Mouse (Mus musculus): Measurements from ENCODE around the gene Batf.
"Not testable (repeated sequence)": the region's sequence is repeated elsewhere in the genome, so short reads cannot be mapped to it uniquely, and the experiment has no call there.

Batf gene

GRCm38 (mm10) chr12:85686466-85687216 lies at the start of gene Batf:
Gene Batf (plus strand): TSS chr12:85686669.
- peak; percentile 28 for DNase-seq (ENCODE audit: low spot score)

DNA sequence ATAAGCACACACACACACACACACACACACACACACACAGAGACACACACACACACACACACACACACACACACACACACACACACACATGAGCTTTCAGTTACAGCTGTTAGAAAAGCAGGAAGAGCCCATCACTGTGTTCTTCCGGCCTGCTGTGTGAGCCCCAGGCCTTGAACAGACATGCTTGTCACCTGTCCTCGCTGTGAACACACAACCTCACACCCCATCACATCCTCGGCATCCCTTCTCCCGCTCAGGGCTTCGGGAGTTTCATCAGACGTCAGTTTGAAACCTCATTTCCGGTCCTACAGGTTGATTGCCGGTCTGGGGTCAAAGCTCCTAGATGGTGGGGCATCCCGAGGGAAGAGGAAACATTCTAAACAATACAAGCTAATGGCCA lies 48.5 kb upstream of the Batf start:
- DNase-seq (ENCODE audit: low spot score): no peak

- no peak for DNase-seq (ENCODE audit: low spot score)
These were observed 47.7 kb upstream of the Batf start for GRCm38 (mm10) chr12:85638541-85639325.

DNA sequence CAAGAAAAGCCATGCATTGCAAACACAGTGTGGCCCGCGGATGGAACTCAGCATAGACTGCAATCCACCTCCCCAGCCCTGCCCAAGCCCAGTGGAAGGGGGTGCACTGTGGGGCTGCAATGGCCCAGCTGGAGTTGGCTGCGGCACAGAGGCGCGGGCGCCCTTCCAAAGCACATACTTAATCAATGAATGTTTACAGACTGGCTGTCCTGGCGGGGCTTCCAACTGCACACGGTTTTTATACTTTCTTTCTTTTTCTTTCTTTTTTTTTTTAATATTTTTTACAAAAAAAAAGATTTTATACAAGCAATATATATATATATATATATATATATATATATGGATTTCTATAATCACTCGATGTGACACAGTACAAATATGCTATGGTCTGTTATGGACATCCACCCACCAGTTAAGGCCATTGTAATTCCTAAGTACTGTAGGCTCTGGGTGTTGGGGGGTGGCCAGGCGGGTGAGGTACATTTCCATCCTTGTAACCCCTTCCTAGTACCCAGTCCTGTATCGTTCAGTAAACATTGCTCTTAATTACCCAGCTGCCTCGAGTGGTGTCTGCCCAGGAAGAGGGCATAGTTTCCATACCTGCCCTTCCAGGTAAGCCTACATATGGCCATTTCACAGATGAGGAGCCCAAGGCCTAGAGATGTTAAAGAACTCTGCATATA lies 47.0 kb upstream of the Batf start:
- no peak for DNase-seq (ENCODE audit: low spot score)

- no peak for DNase-seq (ENCODE audit: low spot score)
These were observed 45.5 kb upstream of the Batf start for GRCm38 (mm10) chr12:85640852-85641563.

DNA sequence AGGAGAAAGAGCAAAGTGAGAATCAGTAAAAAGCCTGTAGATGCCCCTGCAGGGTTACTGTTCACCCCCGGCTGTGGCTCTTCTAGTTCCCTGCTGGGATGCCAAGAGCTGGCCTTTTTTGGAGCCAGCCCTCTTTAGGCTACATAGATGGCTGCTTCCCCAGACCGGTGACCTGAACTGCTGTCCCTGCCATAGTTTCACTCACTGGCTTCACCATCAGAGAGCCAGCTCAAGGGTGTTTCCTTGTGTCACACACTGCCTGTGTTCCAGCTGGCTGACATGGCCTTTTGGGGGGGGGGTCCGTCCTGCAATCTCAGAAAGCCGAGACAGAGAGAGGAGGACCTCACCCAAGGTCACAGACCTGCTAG lies 44.9 kb upstream of the Batf start:
- DNase-seq (ENCODE audit: low spot score): no peak

DNA sequence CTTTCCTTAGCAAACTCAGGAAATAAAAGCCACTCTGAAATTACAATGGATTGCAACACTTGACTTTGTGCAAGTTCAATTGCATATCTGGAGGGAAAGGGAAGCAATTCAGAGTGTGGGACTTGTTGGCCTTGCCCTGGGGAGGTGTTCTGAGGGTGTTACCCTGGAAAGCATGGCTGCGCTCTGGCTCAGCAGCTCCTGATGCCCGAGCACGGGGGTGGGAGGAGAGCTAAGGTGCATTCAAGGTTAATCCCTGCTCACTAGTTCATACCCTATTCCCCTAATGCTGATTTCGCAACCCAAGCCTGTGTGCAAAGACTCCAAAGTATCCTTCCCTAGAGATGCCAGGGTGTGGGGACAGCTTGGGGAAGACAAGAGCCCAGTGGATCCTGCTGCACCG lies 42.7 kb upstream of the Batf start:
- DNase-seq (ENCODE audit: low spot score): no peak

DNA sequence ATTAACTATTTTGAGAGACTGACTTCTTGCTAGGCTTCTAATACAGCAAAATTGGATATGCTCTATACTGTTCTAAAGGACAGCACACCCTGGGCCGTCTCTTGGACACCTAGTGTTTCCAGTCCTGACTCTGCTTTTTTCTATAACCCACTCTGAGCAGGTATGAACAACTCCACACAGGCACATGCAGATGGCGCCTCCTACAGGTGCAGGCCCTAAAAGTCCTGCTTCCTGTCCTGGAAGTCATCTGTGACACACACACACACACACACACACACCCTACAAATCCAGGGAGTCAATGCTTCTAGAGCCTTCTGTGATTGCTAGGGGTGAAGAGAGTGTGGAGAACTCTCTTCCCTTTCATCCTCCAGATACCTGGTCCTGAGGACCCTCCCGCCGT lies 40.8 kb upstream of the Batf start:
- DNase-seq (ENCODE audit: low spot score): no peak

- DNase-seq (ENCODE audit: low spot score): no peak
These were observed 39.1 kb upstream of the Batf start for GRCm38 (mm10) chr12:85647346-85647745.

DNA sequence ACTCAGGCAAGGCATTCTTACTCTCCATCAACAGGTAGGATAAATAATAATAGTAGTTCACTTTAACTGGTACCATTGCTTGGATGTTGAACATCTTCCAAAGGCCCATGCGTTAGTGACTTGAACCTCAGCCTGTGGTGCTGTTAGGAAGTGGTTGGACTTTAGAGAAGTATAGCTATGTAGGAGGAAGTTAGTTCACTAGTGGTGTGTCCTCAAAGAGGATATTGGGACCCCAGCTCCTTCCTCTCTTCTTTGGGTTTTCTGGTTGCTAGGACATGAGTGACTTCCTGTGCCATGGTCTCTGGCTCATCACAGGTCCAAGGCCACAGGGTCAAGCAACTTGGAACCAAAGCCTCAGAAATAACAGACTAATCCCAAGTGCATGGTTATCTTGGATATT lies 38.5 kb upstream of the Batf start:
- DNase-seq (ENCODE audit: low spot score): no peak

DNA sequence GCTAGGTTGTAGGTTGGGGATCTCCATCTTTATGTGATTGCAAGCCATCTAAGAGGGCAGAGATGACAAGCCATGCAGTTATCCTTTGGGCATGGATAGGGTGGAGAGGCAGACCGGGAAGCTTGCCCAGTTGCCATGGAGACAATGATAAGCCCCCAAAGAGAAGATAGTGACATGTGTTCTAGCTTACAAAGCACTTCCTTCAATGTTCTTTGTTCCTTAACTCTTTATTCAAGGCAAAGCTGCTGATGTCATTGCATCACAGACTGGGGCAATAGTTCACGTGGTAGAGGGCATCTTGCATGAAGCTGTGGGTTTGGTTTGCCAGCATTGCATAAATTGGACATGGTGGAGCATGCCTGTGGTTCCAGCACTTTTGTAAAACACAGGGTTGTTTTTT lies 27.1 kb upstream of the Batf start:
- DNase-seq (ENCODE audit: low spot score): no peak

DNA sequence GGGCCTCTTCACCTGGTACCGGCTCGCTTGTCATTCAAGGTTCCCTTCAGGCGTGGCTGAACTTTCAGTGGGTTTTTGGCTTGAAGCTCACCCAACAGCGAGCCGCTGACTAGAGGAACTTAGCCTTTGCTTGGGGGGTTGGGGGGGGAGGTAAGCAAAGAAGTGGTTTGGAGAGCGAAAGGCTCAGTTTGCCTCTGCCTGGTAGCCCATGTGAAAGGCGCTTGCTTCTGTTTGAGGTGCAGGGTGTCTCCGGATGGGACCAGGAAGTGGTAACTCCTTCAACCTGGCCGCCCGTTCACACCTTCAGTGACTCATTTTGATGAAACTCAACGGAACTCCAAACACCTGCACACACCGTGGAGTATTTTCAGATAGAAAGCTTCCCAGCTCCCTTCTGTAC lies 25.6 kb upstream of the Batf start:
- no peak for DNase-seq (ENCODE audit: low spot score)

DNA sequence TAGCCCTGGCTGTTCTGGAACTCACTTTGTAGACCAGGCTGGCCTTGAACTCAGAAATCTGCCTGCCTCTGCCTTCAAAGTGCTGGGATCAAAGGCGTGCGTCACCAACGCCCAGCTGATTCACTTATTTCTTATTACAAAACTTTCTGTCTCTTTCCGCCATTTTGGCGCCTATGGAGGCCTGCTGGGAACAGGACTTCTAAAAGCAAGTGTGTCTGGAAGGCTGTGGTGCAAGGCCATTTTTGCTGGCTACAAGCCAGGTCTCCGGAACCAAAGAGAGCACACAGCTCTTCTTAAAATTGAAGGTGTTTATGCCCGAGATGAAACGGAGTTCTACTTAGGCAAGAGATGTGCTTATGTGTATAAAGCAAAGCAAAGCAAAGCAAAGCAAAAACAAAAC lies 24.2 kb upstream of the Batf start:
- DNase-seq (ENCODE audit: low spot score): not testable (repeated sequence)

- peak; percentile 15 for DNase-seq (ENCODE audit: low spot score)
These were observed 23.6 kb upstream of the Batf start for GRCm38 (mm10) chr12:85662896-85663295.

GRCm38 (mm10) chr12:85666112-85666511 lies 20.4 kb upstream of the Batf start:
- DNase-seq (ENCODE audit: low spot score): no peak

- no peak for DNase-seq (ENCODE audit: low spot score)
These were observed 19.4 kb upstream of the Batf start for GRCm38 (mm10) chr12:85667071-85667470.

- no peak for DNase-seq (ENCODE audit: low spot score)
These were observed 17.8 kb upstream of the Batf start for GRCm38 (mm10) chr12:85668696-85669095.

DNA sequence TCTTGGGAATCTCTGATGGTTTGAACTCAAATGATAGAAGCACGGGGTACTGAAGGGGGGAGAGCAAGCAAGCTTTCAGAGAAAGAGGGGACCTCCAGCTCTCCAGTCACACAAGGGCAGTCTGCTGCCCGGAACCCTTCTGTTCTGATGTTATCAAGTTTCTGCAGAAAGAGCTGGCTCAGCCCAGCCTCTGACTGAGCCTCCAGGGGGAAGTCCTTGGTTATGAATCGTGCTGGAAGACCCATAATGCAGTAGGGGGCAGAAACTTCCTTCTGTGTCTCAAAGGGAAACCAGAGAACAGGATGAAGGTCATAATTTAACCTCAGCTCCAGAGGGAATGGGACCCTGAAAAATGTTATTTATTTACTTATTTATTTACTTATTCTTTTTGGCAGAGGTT lies 16.4 kb upstream of the Batf start:
- DNase-seq (ENCODE audit: low spot score): no peak

DNA sequence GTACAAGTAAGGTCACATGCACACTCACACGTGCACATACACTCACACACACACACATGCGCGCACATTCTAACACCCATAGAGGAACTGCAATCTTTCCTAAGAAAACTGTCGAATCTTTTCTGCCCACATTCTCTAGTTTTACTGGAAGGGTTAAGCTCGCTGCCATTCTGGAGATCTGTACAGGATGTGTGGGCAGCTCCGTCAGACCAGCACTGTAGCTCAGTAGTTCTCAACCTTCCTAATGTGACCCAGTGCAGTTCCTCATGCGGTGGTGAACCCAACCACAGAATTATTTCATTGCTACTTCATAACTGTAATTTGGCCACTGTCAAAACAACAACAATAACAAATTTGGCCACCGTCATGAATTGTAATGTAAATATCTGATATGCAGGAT lies 12.6 kb upstream of the Batf start:
- no peak for DNase-seq (ENCODE audit: low spot score)

DNA sequence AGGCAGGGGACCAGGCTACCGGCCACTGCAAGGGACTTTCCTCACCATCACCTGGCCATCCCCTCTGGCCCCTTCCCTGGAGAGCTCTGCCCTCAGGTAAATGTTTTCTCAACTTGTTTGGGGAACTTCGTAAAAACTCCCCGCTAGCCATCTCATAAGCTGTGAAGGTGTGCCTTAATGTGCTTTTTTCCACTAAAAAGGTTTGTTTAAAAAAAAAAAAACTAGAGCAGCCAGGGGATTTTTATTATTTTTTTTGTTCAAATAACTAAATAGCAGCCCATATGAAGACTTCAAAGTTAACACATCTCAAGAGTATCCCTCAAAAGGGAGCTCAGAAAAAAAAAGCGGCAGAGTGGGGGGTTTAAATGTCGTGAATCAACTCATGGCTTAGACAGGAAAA lies 7.4 kb upstream of the Batf start:
- DNase-seq (ENCODE audit: low spot score): no peak

GRCm38 (mm10) chr12:85679808-85680207 lies 6.7 kb upstream of the Batf start:
- no peak for DNase-seq (ENCODE audit: low spot score)

DNA sequence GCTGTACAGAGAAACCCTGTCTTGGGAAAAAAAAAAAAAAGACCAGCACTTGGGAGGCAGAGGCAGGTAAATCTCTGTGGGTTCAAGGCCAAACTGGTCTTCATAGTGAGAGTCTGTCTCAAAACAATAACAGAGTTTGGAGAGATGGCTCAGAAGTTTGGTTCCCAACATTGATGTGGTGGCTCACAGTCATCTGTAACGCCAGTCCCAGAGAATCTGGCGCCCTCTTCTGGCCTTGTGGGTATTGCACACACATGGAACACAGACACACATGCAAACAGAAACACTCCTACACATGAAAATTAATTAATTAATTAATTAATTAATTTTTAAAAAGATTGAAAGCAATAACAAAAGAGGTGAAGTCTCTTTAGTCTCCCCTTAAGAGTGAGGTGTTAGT lies 4.1 kb upstream of the Batf start:
- no peak for DNase-seq (ENCODE audit: low spot score)

Measured in spleen, adult 12 weeks (tissue).